Mouse (Mus musculus) megakaryocyte progenitor cell, adult 5-6 weeks (primary cell): ENCODE results near the gene Ypel2. TPM values are rescaled to one million over a fixed set of nuclear protein-coding genes. Genes with fewer than 3 reads are reported as not detected.

Experiments used
- ATAC-seq: replicated peaks from 2 replicates; pipeline ENCODE4 v1.8.0; 2016; ENCODE audit warnings: mild to moderate bottlenecking, moderate TSS enrichment, inconsistent platforms; ENCODE audit not compliant: poor library complexity
- total RNA-seq, 2 experiments: library from RNA; stranded (forward) in 1 of 2; stranded (reverse) in 1 of 2; fragments of 157-497, 149-512 nt in 1 of 2; fragments of 200-1000 nt in 1 of 2; gene quantifications; 2 replicates each; pipeline versions ENCODE4 v1.2.3 to v1.2.4; 2015 to 2017

Ypel2 gene
- total RNA-seq, 2 experiments from 2014 or later, result 5.8 to 8.6 TPM

DNA sequence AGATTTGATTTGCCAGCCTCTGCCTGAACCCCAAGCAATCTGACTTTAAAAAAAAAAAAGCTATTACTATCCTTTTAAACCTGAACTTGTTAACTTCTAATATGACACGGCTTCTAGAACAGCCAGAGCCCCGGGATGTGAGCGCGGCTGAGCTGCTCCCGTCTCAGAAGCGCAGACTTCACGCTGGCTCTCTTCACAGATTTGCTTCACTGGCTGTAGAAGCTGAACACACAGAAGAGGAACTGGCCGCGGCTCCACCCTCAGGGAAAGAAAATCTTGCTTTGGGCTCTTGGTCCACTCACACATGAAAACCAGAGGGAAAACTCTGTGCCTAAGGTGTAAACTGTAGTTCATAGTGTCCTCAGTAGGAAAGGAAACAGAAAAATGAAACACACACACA is 56.6 kb downstream of the Ypel2 start:
- no peak for ATAC-seq

DNA sequence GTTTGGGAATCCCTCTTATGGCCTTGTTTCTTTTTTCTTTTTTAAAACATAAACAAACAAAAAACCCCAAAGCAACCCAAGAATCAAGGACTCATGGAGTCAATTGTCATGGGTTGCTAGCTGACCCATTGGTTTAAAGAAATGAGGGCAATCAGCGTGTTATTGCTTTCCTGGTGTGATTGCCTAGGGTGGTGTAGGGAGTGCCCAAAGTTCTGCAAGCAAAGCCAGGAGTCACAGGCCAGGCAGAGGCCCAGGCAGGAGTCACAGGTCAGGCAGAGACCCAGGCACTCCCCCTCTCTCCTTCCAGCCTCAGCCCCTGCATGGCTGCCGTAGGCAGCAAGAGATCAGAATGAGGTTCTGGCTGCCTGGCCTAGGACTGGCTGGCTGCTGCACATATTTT is 58.6 kb downstream of the Ypel2 start:
- ATAC-seq, result no peak

DNA sequence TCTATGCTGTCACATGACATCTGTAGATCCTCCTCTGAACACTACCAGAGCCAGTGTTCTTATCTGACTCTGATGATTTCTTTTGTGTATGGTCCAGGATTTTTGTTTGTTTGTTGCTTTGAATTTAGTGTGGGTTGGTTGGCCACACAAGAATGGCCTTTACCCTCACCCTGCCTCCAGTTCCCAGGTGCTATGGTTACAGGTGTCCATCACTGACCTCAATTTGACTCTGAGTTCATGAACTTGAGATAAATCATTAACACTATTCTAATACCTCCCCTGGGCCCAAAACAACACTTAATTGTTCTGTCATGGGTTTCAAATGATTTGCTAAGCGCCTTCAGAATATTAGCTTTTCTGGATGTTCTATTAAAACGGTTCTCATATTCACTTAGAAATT is 61.3 kb downstream of the Ypel2 start:
- no peak for ATAC-seq

DNA sequence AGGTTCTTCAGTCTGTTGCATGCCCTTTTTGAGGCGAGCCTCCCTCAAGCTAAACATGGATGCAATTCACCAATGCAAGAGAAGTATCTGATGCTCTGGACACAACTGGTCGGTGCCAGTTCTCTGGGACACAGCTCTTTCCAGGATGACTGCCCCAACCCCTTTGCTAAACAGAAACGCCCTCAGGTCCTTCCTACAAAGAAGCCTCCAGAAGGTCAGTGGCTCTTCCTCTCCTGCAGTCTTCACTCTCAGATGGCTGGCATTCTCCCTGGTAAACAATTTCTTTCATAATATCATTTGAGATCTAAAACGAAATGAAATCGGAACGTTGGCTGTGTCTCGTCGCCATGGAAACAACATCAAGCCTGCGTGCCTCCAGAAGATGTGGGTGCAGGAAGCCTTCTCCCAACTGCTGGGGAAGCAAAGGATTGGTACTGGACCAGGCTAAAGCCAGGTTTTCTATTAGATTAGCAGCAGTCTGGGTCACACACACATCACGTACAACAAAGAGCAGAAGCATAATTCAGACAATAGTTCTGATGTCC is 62.8 kb downstream of the Ypel2 start:
- no peak for ATAC-seq

DNA sequence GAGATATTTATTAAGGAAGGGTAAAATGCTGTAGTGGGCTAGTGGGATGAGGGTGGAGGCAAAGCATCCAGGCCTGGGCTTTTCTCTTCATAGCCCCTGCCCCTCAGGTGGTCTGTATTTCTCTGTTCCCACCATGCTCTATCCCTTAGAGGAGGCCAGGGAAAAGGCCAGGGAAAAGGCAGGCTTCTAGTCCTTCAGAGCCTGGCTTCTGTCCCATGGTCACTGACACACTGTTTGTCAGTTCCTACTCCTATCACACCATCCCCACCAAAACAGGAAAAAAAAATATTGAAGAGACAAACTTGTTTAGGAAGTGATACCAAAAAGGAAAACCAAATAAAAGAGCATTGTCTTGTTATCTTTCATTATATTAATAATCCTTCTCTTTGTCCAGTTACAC is 63.5 kb downstream of the Ypel2 start:
- ATAC-seq, result no peak

DNA sequence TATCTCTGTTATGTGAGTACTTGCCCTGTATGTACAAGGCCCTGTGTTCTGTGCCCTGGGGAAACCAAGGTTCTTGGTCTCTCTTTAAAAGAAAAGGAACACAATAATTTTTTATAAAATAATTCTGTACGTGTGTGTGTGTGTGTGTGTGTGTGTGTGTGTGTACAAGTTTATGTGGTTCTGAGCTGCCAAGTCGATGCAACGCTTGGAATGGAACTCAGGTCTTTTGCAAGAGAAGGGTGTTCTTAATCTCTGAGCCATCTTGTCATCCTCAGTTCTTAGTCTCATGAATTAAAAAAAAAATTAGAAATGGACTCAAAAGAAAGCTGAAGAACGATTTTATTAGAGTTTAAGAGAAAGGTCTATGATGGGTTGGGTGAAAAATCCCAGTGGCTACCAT is 64.0 kb downstream of the Ypel2 start:
- no peak for ATAC-seq

DNA sequence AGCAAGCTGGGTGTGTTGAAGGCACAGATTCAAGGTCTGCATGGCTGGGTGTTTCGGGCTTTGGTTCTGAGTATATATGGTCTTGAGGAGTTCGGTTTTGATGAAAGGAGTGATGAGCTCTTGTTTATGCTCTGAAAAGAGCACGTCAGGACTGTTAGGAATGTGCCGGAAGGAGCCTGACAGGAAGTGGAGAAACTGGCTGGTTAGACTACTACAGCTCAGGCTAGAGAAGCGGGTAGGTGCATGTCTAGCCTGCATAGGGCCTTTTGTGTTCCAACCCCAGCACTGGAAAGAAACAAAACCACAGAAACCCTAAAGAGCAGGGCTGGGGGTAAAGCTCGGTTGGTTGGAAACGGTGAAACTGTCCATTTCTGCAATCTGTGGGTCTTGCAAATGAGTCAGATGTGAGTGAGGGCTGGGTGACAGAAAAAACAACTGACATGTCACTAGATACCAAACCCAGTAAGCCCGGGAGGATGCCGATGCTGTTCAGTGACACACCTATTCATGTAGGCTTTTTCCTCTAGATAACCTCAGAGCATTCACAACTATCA is 68.3 kb downstream of the Ypel2 start:
- peak; percentile 76 for ATAC-seq

DNA sequence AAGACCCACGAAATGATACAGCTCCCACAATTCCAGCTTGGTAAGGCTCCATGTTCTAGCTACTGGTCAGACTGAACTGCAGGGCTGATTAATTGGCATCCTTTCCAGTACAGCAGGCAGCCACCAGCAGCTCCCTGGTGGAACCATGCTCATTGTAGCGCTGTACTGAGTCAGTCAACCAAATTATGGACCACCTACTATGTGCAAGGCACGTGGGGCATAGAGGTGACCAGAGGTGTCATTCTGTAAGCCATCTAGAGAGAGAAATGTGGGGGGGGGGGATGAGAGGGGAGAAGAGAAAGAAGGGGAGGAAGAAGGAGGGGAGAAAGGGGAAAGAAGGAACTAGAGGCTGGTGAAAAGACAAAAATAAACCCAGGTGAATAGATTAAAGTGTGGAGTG is 68.9 kb downstream of the Ypel2 start:
- ATAC-seq, result no peak

DNA sequence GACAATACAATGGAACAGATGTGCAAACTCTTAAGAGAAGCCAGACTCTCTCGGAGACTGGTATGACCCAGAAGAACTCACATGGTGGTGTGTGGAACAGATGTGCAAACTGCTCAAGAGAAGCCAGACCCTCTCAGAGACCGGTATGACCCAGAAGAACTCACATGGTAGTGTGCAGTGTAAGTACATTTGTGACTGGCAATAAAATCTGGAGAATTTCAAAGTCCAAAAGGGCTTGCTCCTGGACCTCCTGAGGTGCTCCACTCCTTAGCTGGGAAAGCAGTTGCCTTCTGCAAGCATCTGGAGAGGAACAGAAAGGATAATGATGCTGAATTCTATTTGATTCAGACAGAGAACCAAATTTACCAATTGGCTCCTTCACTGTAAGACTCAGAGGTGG is 69.9 kb downstream of the Ypel2 start:
- ATAC-seq, result no peak

DNA sequence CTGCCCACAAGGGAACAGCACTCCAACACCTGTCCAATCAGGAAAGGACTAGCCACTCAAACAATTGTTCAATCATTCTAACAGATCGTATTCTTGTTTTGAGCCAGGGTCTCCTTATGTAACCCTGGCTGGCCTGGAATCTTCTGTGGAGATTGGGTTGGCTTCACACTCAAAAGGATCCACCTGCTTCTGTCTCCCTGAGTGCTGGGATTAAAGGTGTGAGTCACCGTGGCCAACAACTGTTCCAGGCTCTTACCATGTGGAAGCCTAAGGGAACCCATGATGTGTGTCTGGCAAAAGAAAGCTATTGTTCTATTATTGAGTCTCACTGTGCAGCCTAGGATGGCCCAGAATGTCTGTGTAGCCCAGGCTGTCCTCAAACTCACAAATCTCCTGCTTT is 71.5 kb downstream of the Ypel2 start:
- ATAC-seq, result no peak

DNA sequence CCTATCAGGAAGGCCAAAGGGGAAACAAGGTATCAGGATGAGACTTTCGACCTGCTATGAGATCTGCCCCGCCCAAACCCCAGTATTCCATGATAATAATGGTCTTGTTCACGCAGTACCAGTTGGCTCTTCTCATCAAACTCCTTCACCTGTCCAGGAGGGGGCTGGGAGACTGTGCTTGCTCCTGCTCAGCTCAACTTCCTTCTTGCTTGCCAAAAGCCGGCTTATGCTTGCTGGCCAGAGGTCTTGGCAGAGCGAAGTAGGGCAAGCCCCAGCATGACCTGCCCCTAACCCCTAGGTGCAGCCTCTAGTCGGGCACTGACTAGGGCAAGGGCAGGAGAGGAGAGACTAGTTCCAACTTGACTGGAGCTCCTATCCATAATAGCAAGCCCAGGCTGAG is 72.2 kb downstream of the Ypel2 start:
- ATAC-seq, result no peak

DNA sequence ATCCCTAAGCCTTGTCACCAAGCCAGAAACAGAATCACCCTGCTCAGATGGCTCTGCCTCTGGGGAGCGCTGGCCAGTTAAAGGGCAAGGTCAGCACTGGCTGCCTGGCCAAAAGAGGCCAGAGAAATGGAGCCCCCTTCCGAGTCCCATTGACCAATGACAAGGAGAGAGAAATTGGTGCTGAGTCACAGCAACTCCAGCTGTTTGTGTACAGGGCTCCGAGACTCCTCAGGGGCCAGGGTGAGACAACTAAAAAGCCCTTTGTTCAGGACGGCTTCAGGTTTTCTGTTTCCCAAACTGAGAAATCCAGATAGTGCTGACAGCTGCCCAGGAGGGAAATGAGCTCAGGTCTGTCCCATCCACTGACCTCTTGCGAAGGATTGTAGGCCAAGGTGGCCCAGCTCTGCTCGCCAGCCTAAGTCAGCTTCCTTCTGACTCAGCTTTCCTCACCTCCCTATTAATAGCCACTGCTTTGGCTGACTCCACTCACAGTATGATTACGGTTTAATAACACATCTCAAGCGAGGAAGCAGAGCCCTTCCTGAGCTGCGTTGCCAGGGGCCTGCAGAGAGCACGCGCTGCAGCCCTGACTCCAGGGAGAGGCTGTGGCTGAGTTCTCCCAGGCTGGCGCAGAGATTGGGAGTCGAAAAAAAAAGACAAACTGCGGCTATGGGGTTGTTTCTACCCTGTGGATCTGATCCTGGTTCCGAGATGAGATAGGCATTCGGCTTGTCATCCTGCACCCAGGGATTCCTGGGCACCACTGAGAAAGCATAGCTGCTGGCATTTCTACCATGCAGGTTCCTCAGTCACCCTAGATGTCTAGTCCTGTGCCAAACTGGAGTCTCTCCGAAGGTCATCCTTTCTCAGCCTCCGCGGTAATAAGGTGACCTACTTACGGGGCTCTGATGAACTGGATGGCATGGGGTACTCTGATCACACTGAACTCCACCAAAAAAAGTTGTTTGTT is 73.1 kb downstream of the Ypel2 start:
- peak; percentile 50 for ATAC-seq

DNA sequence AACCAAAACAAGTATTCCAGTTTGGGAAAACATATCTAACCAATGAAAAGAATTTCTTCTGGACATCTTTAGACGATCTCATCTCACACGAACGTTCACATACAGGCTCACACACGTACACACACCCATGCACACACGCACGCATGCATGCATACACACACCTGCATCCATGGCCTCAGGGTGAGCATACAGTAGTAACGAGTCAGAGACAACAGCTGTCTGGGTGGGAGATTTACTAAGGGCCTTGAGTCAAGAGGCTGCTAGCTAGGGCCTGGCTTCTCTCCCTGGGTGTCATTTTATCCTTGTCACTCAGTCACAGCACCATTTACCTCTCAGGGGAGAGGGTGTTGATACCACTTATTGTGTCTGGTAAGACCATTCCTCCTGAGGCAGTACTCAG is 74.0 kb downstream of the Ypel2 start:
- ATAC-seq, result no peak

DNA sequence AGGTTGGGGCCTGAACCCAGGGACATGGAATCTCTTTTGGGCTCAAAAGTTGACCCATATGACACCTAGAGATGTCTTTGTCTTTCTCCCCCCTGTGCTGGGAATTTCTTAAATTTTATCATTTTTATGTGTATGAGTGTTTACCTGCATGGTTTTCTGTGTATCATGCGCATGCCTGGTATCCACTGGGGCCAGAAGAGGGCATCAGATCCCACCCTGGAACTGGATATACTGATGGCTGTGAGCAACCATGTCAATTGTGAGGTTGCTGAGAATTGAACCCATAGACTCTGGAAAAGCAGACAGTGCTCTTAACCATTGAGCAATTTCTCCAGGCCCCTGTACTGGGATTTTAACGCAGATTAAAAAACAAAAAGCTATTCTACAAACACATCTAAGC is 76.0 kb downstream of the Ypel2 start:
- ATAC-seq, result no peak

DNA sequence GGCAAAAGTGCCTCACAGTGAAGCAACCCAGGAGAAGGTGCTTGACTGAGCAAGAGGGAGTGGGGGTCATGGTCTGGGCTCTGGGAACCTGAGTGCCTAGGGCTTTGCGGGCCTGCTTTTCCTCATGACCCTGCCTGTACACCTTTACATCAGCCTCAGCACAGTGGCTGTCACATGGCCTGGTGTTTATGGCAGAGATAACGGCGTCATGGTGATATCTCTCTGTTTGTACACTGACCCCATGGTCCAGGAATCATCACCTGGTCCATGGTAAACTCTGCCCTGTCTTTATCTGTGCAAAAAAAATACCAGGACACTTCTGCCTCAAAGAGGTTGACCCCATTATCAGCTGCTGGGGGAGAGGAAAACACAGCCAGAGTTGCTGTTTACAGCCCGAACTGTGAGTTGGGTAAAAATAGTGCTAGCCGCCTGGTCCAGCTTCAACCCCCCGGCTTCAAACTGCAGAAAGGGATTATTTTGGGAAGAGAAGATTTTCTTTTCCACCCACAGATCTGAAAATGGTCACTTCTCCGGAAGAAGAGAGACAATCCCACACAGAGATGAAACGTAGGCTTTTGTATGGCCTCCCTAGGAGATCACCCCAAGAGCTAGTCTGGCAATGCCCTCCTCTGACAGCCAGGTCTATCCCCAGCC is 76.8 kb downstream of the Ypel2 start:
- no peak for ATAC-seq

DNA sequence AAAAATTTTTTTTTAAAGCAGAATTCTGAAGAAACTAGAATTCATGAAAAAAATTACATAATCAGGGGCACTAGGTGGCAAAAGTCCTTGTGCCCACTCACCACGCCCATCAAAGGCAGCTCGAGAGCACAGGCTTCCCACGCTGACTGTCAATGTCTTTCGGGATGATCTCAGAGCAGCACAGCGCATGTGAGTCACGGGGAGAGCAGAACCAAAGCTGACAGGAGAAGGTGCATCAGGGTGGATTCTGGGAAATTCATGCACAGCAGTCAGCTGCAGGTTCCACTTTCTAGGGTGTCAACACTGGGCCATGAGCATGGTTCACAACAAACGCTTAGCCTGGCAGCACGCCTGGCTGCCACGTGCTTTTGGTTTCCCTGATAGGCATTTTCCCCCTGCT is 79.2 kb downstream of the Ypel2 start:
- no peak for ATAC-seq

DNA sequence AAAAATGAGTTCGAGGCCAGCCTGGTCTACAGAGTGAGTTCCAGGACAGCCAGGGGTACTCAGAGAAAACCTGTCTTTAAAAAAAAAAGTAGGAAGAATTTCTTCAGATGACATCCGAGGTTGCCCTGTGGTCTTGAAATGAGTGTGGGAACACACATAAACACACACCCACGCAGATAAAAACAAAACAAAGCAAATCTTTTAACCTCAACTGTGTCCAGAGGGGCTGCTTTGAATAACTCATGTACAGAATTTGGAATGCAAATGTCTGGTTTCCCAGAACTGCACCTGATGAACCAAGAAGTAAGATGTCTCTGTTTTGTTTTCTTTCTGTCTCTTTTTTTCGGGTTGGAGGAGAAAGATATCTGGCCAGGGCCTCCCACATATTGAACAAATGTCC is 83.3 kb downstream of the Ypel2 start:
- ATAC-seq, result no peak

DNA sequence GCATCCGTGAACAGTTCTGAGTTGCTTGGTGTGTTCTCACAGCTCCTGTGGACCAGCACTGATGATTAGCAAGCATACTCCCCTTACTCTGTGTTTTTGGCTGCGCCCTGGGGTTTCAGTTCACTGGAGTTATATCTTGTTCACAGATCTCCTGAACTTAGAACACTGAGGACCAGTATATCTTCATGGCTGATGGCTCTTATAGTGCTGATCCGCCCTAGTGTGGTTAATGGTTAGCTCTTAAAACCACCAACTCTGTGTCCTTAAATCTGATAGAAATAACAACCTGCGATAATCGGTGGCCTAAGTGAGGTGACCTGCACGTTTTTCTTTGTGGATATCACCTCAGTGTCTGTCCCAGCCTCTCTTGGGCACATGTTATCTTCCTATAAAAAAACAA is 84.5 kb downstream of the Ypel2 start:
- no peak for ATAC-seq

DNA sequence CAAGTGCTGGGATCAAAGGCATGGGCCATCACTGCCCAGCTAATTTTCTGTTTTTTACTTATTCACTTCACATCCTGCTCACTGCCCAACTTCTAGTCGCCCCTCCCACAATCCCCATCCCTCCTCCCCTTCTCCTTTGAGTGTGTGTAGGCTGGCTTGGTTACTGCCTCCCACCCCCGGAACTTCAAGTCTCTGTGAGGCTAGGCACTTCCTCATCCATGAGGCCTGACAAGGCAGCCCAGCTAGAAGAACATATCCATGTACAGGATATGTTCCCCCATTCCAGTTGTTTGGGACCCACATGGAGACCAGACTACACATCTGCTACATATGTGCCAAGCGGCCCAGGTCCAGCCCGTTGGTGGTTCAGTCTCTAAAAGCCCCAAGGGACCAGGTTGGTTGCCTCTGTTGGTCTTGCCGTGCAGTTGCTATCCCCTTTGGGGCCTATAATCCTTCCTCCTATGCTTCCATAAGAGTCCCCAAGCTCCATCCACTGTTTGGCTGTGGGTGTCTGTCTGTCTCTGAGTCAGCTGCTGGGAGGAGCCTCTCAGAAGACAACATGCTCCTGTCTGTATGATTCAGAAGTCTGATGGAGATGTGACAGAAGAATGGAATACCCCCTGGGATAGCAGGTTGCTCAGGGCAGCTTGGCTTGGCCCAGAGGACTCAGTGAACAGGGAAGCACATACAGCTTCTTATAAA is 85.5 kb downstream of the Ypel2 start:
- ATAC-seq, result peak; percentile 93

DNA sequence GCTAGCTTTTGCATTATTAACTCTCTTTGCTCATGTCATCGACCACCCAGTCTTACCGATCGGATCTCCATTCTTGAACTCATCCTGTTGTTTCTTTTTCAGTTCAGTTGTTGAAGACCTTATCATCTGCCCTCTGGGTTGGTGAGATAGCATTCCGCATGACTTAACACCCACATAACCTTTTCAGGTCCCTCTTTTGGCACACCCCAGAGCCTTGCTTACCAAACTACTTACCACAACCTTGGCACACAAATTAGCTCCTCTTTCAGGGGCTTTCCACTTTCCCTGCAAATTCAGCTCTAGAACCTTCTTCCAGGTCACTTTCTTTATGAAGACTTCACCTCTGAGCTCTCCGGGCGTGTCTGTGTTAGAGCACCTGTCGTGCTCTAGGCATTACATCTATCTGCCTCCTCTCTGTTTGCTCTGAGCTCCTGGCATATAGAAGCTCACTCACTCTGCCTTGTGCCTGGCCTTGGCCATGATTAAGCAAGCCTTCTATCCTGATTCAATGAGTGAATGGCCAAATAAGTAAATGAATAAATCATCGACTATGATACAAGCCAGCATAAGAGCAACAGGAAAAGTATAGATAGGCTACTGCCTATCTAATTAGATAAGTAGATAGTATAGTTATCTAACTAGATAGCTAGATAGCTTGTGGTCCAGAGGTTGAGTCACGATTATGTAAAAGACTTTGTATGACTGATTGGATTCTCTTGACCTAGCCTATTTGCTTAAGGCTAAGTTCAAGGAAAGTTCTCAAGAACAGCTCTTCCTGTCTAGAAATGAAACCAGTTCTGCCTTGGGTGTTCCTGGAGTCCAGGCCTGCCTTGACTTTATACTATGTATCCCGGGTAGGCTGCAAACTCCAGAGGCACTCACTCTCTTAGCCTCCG is 86.5 kb downstream of the Ypel2 start:
- ATAC-seq, result peak; percentile 67
